Mouse (Mus musculus) liver, embryonic 14.5 days (tissue): ENCODE data around the gene Urb1.

Experiments used
- CTCF ChIP-seq: IDR thresholded peaks from 2 replicates; pipeline ENCODE4 v1.5.1; 2016; ENCODE audit warnings: antibody characterized with exemption, low read depth, control low read depth
- EP300 ChIP-seq: IDR thresholded peaks from 2 replicates; pipeline ENCODE4 v1.6.1; 2016; ENCODE audit warnings: antibody characterized with exemption, low read depth

- TF ChIP-seq CTCF, result no peak
- no peak for TF ChIP-seq EP300
Observed at GRCm38 (mm10) chr16:90798446-90798845, 11.8 kb downstream of the Urb1 start.
